Mouse (Mus musculus): ENCODE results near the gene Grtp1.

The Grtp1 gene

DNA sequence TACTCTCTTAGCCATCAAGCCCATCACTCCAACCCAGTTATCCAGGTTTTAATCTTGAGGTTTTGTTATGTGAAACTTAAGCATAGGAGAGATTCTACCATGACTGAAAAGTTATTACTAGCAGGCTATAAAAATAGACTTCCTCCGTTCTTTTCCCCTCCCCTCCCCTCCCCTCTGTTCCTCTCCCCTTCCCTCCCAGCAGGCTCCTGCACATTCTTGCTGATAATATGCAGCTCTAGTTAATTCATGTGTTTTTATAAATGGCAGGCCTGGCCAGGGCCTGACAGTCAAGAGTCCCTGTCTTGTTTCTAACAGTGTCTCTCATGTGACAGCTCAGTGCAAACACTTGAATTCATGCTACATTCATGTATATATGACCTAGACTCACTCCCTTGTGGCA is 29.9 kb downstream of the Grtp1 start:
- no peak for DNase-seq

DNA sequence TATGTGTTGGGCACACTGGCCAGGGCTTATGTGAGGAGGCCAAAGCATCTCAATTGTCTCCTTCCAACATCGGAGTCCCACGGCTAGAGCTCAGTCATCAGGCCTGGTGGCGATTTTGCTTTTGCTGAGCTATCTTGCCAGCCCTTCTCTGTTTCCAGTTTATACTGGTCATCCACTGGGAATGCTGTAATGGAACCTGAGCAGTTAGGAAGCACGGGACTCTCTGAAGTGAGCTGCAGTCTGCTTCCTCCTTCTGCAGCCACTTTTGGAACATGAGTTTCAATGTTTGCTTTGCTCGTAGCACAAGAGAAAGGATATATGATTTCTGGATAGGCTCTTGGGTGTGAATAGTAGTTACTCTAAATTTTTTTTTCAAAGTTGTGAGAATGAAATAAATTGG is 36.1 kb downstream of the Grtp1 start:
- no peak for DNase-seq

DNA sequence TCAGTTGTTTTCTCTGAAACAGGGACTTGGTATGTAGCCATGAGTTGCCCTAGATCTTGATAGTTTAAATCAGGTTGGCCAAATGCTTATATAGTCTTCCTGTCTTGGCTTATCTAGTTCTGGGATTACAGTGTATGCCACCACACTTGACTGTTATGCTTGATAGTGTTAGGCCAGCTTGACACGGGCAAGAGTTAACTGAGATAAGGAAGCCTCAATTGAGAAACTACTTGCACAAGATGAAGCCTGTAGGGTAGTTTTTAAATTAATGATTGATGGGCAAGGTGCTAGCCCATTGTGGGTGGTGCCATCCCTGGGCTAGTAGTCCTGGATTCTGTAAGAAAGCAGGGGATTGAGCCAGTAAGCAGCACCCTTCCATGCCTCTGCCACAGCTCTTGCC is 36.9 kb downstream of the Grtp1 start:
- DNase-seq, result no peak

GRCm38 (mm10) chr8:13162098-13162497 is 38.3 kb downstream of the Grtp1 start:
- DNase-seq, result no peak

- no peak for DNase-seq
Measured at GRCm38 (mm10) chr8:13160691-13161090, 39.7 kb downstream of the Grtp1 start.

- DNase-seq, result no peak
Measured at GRCm38 (mm10) chr8:13159377-13159881, 41.0 kb downstream of the Grtp1 start.

- DNase-seq, result peak; percentile 100
Measured at GRCm38 (mm10) chr8:13158718-13159376, 41.6 kb downstream of the Grtp1 start, which contains the start of gene Lamp1. TSS of gene Lamp1 (plus strand) at chr8:13159161.

DNA sequence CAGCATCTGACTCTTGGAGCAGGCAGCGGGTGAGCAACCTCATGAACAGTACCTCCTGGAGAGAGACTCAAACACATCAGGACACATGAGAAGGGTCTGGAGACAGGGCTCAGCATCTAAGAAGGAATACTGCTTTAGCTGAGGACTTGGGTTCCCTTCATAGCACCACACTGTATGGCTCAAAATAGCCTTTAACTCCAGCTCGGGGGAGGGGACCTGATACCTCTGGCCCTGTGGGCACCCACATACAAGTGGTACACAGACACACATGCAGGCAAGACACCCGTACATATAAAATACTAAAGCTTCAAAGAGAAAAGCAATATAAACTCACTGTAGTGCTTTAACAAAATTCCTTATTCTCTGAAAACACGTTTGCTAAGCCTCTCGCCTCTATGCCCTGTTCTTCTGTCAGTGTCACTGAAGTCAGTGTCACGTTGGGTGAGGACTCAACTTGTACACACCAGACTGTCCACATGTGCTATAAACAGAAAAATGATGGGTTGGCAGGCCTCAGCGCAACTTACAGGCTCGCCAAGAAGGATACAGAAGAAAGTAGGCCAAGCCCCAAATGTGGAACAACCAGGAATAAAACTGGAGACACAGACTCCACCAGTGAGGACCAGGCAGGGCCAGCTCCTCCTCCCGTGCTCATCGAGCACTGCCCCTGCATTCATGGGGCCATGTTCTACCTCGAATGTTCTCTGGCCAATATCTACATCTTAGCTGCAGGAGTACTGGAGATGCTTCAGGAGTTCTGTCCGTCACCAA is 43.9 kb downstream of the Grtp1 start:
- no peak for DNase-seq

- DNase-seq, result no peak
Measured at GRCm38 (mm10) chr8:13155358-13155757, 45.1 kb downstream of the Grtp1 start.

DNA sequence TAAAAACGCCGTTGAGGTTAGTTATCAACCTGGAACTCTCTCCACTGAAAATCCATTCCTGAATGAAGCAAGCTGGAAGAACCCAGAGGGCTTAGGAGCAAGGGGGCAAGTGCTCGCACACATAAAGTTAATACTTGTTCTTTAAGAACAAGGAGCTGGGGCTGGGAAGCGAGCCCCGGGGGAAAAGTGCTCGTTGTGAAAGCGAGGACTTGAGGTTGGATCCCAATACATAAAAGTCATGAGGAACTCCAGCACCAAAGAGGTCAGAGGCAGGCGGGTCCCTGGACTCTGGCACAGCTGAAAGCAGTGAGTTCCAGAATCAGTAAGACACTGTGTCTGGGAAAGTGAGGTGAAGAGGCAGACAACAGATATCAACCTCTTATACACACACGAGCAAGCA is 46.3 kb downstream of the Grtp1 start:
- no peak for DNase-seq

DNA sequence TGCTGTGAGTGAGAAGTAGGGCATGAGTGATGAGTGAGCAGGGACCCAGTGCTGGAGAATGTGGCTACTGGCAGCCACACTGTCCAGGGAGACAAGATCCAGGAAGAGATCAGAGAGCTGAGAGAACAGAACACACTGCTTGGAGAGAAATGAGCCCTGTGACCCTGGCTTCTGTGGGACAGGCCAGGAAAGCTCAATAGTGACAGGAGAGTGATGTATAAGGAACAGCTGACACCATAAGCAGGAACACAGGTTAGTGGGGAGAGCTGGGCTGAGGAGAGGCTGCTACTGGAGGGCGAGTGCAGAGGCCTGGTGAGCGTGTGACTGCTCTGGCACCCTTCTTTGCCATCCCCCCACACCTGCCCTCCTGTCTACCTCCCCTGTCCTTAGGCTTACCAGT is 49.5 kb downstream of the Grtp1 start:
- DNase-seq, result no peak

- DNase-seq, result no peak
Measured at GRCm38 (mm10) chr8:13149866-13150265, 50.6 kb downstream of the Grtp1 start.

- DNase-seq, result no peak
Measured at GRCm38 (mm10) chr8:13149287-13149686, 51.1 kb downstream of the Grtp1 start.

- no peak for DNase-seq
Measured at GRCm38 (mm10) chr8:13148476-13148875, 51.9 kb downstream of the Grtp1 start.

DNA sequence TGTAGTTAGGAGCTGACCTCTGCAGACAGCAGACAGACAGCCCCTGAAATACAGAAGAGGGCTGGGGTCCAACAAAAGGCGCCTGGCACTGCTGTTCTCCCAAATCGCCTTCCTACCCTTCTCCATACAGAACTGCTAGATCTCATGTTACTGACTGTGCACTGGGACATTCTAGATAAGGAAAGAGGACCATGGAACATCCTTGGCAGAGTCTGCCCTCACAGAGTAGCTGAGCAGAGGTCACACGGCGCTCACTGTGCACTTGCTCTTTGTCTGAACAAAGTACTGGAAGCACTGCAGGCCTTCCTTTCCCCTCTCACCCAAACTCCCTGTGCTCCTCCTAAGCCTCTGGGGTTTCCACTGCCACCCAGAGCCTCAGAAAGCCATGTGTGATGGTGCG is 58.7 kb downstream of the Grtp1 start:
- no peak for DNase-seq

DNA sequence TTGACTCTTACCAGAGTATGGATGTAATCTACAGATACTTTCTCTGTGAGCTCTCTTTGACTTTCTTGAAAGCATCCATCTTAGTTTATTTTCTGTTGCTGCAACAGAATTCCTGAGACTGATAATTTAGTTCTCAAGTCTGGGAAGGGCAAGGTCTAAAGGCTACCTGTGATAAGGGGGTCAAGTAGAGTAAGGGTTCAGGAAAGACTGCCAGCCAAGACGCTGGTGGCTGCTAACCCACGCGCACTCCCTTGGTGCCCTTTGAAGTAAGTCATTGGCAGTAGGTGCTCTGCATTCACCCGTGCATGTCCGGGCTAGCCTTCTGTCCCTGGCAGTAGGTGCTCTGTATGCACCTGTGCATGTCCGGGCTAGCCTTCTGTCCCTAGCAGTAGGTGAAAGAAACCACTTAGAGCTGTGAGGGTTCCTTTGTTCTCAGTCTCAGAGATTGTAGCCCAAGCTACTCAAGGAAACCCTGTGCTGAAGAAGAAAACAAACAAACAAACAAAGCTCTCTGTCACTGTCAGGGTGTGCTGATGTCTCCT is 60.7 kb downstream of the Grtp1 start:
- no peak for DNase-seq

GRCm38 (mm10) chr8:13132220-13132619 is 68.2 kb downstream of the Grtp1 start:
- DNase-seq, result peak; percentile 70

DNA sequence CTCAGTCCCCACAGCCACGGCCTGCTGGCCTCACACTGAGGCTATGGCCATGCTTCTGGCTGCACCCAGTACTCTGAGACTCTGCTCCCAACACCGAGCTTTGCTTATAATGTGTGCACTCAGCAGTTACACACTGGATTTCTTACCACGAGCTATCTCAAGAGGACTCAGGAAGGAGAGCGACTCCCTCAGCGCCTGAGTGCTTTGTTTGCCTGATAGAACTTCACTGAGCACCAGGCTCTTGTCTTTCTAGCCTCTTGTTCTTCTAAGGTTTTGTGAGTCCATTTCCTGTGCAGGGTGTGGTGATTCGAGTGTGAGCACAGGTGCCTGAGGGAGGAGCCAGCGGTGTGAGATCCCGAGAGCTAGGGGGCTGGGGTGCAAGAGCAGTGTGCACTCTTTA is 75.5 kb downstream of the Grtp1 start:
- no peak for DNase-seq

- DNase-seq, result no peak
Measured at GRCm38 (mm10) chr8:13122887-13123421, 77.5 kb downstream of the Grtp1 start.
